Mouse (Mus musculus) spleen, adult 2 months (tissue): Measurements from ENCODE around the gene Tmem131. TPM values are rescaled to one million over a fixed set of nuclear protein-coding genes. Genes with fewer than 3 reads are reported as not detected.

ENCODE experiments used
- DNase-seq, 2 experiments: peaks; one replicate each; pipeline versions ENCODE4 v3.0.0 to v3.0.0-alpha.2; 2012 to 2021; ENCODE audit warnings: low spot score in 2 of 2, low read depth in 1 of 2
- H3K27ac ChIP-seq: fragments of 200-500 bp; 2 replicates; pipeline ENCODE4 v1.5.1; 2012; ENCODE audit warnings: low read length, inconsistent platforms; ENCODE audit not compliant: insufficient read depth
- H3K27me3 ChIP-seq: fragments of 200-500 bp; 2 replicates; pipeline ENCODE4 v1.6.1; 2012; ENCODE audit warnings: mild to moderate bottlenecking, moderate library complexity, low read length, inconsistent platforms; ENCODE audit not compliant: control insufficient read depth, insufficient read depth
- H3K36me3 ChIP-seq: fragments of 200-500 bp; 2 replicates; pipeline ENCODE4 v1.6.1; 2012; ENCODE audit warnings: mild to moderate bottlenecking, low read length, inconsistent platforms; ENCODE audit not compliant: control insufficient read depth, insufficient read depth
- H3K4me1 ChIP-seq: fragments of 200-500 bp; 2 replicates; pipeline ENCODE4 v1.6.1; 2011; ENCODE audit warnings: inconsistent platforms; ENCODE audit not compliant: control insufficient read depth, insufficient read depth, insufficient read length
- H3K4me3 ChIP-seq: fragments of 200-500 bp; 2 replicates; pipeline ENCODE4 v1.5.1; 2011; ENCODE audit warnings: mild to moderate bottlenecking, inconsistent platforms; ENCODE audit not compliant: insufficient read depth, insufficient read length; ENCODE audit errors: extremely low read depth
- CTCF ChIP-seq: fragments of 200-500 bp; IDR thresholded peaks from 2 replicates; pipeline ENCODE4 v1.5.1; 2011; ENCODE audit warnings: mild to moderate bottlenecking, inconsistent platforms; ENCODE audit not compliant: insufficient read depth, insufficient read length, insufficient replicate concordance; ENCODE audit errors: extremely low read depth
- POLR2A ChIP-seq: fragments of 200-500 bp; IDR thresholded peaks from 2 replicates; pipeline ENCODE4 v1.6.1; 2011; ENCODE audit warnings: low read depth, low read length, inconsistent platforms
- WGBS: fragments of 180-500 bp; shearing (Covaris S2); methylation state at CpG from one replicate; pipeline ENCODE4 v1.1.7; 2018; 5-methylcytosine and 5-hydroxymethylcytosine counted together
- polyA plus RNA-seq: library from polyadenylated mRNA; depleted of rRNA; stranded (reverse); fragments of >200 nt; gene quantifications from 2 replicates; pipeline ENCODE4 v1.2.3, GENCODE M21; 2012

Gene Tmem131
- polyA plus RNA-seq, 1 experiment, result 23.7 TPM

DNA sequence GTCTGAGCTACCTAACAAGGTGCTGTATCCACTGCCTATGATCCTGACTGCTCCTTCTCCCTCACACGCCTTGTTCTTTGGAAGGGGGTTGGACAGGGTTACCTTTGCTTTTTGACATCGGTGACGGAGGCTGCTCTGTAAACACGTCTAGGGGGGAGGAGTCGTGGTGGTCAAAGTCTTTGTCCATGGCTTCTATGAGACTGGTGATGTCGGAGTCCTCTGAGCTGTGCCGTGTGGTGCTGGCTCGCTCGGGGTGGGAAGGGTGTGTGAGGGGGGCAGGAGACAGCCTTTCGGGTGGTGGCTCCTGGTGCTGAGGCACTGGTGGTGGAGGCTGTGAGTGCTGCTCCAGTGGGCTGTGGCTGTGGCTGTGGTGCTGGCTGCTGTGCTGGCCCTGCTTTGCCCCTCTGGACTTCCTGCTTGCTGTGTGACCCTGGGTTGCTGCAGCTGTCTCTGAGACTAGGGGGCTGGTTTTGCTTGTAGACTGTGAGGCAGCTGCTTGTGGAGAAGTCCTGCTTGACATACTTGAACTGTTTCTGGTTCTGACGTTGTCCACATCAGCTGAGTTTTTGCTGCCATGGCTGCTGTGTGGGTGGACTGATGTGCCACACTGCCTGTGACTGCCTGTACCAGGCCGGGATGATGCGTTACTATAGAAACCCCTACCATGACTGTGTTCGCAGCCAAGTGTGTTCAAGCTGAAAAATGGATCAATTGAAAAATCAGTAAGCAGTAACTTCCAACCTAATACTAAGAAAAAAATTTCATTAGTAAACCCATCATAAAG, 135.5 kb downstream of the Tmem131 start:
- H3K36me3 ChIP-seq, result peaks cover 54% of the 10 kb centered on the region
- no peaks in the 10 kb centered on the region for H3K4me1 ChIP-seq
- 0 out of 2 replicates have a peak overlapping the region, but pooled peaks have one; percentile 30 for H3K27ac ChIP-seq
- H3K27me3 ChIP-seq, result no peaks in the 10 kb centered on the region
- DNase-seq, result no peak
- no peak for TF ChIP-seq CTCF
- no peak for TF ChIP-seq POLR2A
- WGBS, result 94% methylated on average over 14 of the region's 14 CpGs
- H3K4me3 ChIP-seq, result no peak overlapping the region

DNA sequence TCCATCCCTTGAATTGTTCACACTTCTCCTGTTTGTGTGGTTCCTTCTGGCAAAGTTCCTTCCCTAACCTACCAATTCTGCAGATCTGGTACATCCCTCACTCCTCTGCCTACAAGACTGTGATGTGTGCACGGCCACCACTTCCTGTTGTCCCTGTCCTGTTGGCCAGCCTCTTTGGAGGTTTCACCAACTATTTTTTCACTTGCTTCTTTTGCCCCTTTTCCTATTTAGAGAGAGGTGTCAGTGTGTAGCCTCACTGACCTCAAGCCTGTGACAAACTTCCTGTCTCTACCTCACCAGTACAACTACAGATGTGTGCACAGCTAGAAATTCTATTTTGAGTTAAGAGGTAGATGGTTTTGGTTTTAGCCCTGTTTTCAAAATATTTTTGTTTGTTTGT, 136.4 kb downstream of the Tmem131 start:
- no peak overlapping the region for H3K4me3 ChIP-seq
- H3K27me3 ChIP-seq, result no peaks in the 10 kb centered on the region
- H3K27ac ChIP-seq, result no peak overlapping the region
- TF ChIP-seq POLR2A (no peak), CTCF (no peak)
- no peaks in the 10 kb centered on the region for H3K4me1 ChIP-seq
- no peak for DNase-seq
- 24% methylated on average over 1 of the region's 1 CpGs for WGBS
- peaks cover 51% of the 10 kb centered on the region for H3K36me3 ChIP-seq

- Histone ChIP-seq H3K27me3 (no peaks in the 10 kb centered on the region), H3K4me3 (no peak overlapping the region), H3K36me3 (peaks cover 51% of the 10 kb centered on the region), H3K4me1 (no peaks in the 10 kb centered on the region), H3K27ac (no peak overlapping the region)
- TF ChIP-seq POLR2A (no peak), CTCF (no peak)
- WGBS, result 90% methylated on average over 7 of the region's 7 CpGs
- DNase-seq, result no peak
Observed at GRCm38 (mm10) chr1:36806181-36806905, 137.1 kb downstream of the Tmem131 start.

DNA sequence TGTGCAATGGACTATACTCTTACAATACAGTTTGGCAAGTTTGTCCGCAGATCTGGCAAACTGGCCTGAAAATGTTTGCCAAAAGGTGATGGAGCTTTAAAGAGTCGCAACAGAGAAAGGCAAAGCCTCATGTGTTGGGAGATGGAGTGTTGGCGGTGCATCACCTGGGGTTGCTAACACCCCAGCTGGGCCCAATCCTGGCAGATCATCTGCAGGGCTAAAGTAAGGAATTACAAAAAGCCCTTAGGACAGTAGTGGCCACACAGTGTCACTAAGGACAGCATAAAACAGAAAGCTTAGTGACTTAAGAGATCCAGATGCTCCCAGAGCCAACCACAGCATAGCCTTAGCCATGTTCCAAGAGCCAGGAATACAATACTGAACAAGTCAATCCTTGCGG, 138.6 kb downstream of the Tmem131 start:
- WGBS, result 97% methylated on average over 4 of the region's 4 CpGs

DNA sequence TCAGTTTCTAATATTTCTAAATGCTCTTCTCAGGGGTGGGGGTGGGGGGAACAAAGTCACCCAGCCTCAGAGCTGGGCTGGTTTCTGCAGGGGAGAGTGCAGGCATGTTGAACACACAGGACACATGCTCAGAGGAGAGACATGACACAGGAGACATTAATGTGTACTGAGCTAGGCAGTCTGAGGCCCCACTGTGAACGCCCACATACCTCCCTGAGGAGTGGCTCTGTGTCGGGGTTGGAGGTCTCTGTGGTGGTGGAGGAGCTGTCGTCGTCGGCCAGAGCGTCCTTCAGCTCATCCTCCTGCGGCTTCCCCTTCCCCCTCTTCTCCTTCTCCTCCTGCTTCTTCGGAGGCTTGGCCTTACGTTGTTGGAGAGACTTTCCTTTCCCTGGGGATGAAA, 139.2 kb downstream of the Tmem131 start:
- Histone ChIP-seq H3K36me3 (peaks cover 44% of the 10 kb centered on the region), H3K4me3 (no peak overlapping the region), H3K4me1 (no peaks in the 10 kb centered on the region), H3K27ac (no peak overlapping the region), H3K27me3 (no peaks in the 10 kb centered on the region)
- DNase-seq, result no peak
- TF ChIP-seq POLR2A (no peak), CTCF (no peak)
- 81% methylated on average over 9 of the region's 9 CpGs for WGBS

More for the DNA sequence above, 138.6 kb downstream of the Tmem131 start:
- Histone ChIP-seq H3K4me3 (no peak overlapping the region), H3K27me3 (no peaks in the 10 kb centered on the region), H3K4me1 (no peaks in the 10 kb centered on the region), H3K27ac (no peak overlapping the region), H3K36me3 (peaks cover 40% of the 10 kb centered on the region)
- DNase-seq, result no peak
- TF ChIP-seq POLR2A (no peak), CTCF (no peak)

DNA sequence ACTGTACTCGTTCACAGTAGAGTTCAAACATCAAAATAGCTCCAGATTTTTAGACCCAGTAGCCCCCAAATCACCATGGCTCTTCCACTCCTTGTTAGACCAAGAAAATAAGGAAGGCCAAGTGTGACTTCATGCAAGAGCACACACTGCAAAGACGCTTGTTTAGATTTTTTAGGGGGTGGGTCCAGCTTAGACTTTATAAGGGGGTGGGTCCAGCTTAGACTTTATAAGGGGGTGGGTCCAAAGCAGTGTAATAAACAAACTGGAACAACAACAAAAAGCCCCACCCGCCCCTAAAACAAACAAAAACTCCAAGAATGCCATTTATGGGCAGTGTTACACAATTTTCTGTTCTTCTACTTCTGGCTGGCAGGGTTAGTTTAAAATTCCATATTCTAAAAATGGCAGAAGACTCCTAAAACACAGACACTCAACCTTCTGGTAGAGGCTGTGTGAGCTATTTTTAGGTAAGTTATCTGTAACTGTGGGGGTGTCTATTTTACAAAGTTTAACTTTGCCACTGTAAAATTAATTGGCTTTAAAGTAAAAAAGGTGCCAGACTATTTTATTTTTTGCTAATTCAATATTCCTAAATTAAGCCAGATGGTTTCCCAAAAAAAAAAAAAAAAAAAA, 143.0 kb downstream of the Tmem131 start:
- WGBS, result 50% methylated on average over 3 of the region's 3 CpGs
- Histone ChIP-seq H3K36me3 (peaks cover 44% of the 10 kb centered on the region), H3K4me3 (no peak overlapping the region), H3K27ac (no peak overlapping the region), H3K4me1 (peaks cover 13% of the 10 kb centered on the region; the same call in 1 of the 2 replicates), H3K27me3 (no peaks in the 10 kb centered on the region)
- TF ChIP-seq POLR2A, result no peak
- no peak for TF ChIP-seq CTCF
- no peak for DNase-seq

DNA sequence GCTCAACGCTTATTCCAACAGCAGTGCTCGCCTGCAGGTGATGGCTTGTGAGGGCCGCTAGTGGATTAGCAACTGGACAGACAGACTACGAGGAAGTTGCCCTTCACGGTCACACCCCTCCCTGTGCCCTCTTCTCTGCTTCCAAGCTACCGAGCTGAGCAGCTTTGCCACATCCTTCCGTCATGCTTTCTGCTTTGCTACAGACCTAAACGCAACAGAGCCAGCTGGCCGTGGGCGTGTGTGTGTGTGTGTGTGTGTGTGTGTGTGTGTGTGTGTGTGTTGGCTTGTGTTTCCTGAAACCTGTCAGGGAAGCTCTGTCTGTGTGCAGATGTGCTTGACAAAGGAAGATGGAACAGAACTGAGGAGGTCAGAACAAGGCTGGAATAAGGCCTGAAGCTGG, 146.0 kb downstream of the Tmem131 start:
- DNase-seq, result peak; percentile 48 to 66
- 16% methylated on average over 10 of the region's 10 CpGs for WGBS
- TF ChIP-seq POLR2A, result no peak
- no peak for TF ChIP-seq CTCF
- Histone ChIP-seq H3K36me3 (peaks cover 53% of the 10 kb centered on the region), H3K4me1 (peaks cover 13% of the 10 kb centered on the region; the same call in 1 of the 2 replicates), H3K4me3 (no peak overlapping the region), H3K27ac (peak overlapping the region; percentile 32; the same call in 1 of the 2 replicates), H3K27me3 (no peaks in the 10 kb centered on the region)
